Mouse (Mus musculus): ENCODE measurements around the gene Mrpl43.

Mrpl43 gene

GRCm38 (mm10) chr19:45028746-45029145 is 22.5 kb upstream of the Mrpl43 start:
- DNase-seq = no peak

GRCm38 (mm10) chr19:45027848-45028247 is 21.6 kb upstream of the Mrpl43 start:
- no peak for DNase-seq

GRCm38 (mm10) chr19:45026958-45027670 is 20.9 kb upstream of the Mrpl43 start:
- no peak for DNase-seq

GRCm38 (mm10) chr19:45025937-45026568 is 19.8 kb upstream of the Mrpl43 start:
- no peak for DNase-seq

- DNase-seq = no peak
These were observed 18.5 kb upstream of the Mrpl43 start for GRCm38 (mm10) chr19:45024775-45025174.

- no peak for DNase-seq
These were observed 17.8 kb upstream of the Mrpl43 start for GRCm38 (mm10) chr19:45023993-45024392.

GRCm38 (mm10) chr19:45021362-45021761 is 15.1 kb upstream of the Mrpl43 start:
- DNase-seq = no peak

- peak; percentile 58 for DNase-seq
These were observed 14.1 kb upstream of the Mrpl43 start for GRCm38 (mm10) chr19:45020348-45020747.

- peak; percentile 53 for DNase-seq
These were observed 12.1 kb upstream of the Mrpl43 start for GRCm38 (mm10) chr19:45018351-45018831.

GRCm38 (mm10) chr19:45017909-45018308 is 11.7 kb upstream of the Mrpl43 start:
- peak; percentile 89 for DNase-seq

GRCm38 (mm10) chr19:45017216-45017771 is 11.1 kb upstream of the Mrpl43 start:
- peak; percentile 86 for DNase-seq

GRCm38 (mm10) chr19:45016341-45017215 is 10.3 kb upstream of the Mrpl43 start:
- peak; percentile 91 for DNase-seq

GRCm38 (mm10) chr19:45015518-45016281 is 9.5 kb upstream of the Mrpl43 start:
- DNase-seq = peak; percentile 68

GRCm38 (mm10) chr19:45014981-45015402 is 8.8 kb upstream of the Mrpl43 start:
- peak; percentile 93 for DNase-seq

- peak; percentile 63 for DNase-seq
These were observed 8.2 kb upstream of the Mrpl43 start, which contains the start of gene Lzts2 for GRCm38 (mm10) chr19:45014335-45014971. TSS of gene Lzts2 (plus strand) at chr19:45014414.

- no peak for DNase-seq
These were observed 7.5 kb upstream of the Mrpl43 start for GRCm38 (mm10) chr19:45013581-45014225.

GRCm38 (mm10) chr19:45012636-45013035 is 6.4 kb upstream of the Mrpl43 start:
- peak; percentile 60 for DNase-seq

- no peak for DNase-seq
These were observed 6.0 kb upstream of the Mrpl43 start for GRCm38 (mm10) chr19:45012219-45012618.

GRCm38 (mm10) chr19:45010646-45011045 is 4.4 kb upstream of the Mrpl43 start:
- DNase-seq = no peak

GRCm38 (mm10) chr19:45007425-45008191 is 1.4 kb upstream of the Mrpl43 start:
- peak; percentile 90 for DNase-seq

Data from kidney, adult 9 months (tissue).